Mouse (Mus musculus) CD8-positive naive resting alpha-beta T cell, adult 2 months (primary cell): ENCODE data around the gene Phip.
A peak's percentile ranks its signal among the peaks of the same experiment; 100 is the strongest.

Experiments
- DNase-seq, 2 experiments: peaks; one replicate each; pipeline ENCODE4 v3.0.0; 2022; ENCODE audit warnings: low read depth in 2 of 2, low spot score in 2 of 2

Gene Phip

GRCm38 (mm10) chr9:82975342-82976215 lies at the start of gene Phip:
Gene Phip (minus strand): TSS chr9:82975516.
- DNase-seq = peak; percentile 92 to 93

DNA sequence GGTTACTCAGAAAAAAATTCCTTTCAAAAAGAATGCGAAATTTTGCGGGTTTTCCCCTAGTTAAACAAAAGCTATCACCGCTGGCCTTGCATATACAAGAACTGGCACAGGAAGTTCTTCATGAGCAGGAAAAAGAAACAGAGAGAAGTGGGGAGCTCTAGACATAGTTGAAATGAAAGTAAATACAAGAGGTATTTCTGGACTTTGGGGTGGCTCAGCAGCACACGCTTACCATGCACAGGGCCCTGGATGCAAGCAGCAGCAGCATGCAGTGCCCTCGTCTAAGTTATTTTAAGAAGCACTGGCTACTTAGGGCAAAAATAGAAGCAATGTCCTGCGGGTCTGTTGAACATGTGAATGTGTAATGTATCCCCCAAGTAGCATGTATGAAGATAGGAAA lies 48.4 kb upstream of the Phip start:
- DNase-seq = no peak

DNA sequence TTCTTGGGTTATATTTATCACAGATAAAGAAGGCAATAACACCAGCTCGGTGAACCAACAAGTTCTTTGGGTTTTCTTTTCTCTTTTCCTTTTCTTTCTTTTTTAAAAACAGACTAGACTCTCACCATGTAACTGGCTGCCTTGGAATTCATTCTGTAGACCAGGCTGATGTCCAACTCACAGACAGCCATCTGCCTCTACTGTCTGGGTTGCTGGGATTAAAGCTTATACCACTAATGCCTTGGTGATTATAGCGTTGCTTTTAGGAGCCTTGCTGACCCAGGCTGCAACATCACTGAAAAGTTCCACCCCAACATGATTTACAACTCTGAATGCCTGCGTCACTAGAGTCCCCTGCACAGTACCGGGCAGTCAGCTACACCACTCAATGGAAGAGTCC lies 39.2 kb upstream of the Phip start:
- no peak for DNase-seq

- DNase-seq = no peak
Observed at GRCm38 (mm10) chr9:83008306-83008705, 33.0 kb upstream of the Phip start.

DNA sequence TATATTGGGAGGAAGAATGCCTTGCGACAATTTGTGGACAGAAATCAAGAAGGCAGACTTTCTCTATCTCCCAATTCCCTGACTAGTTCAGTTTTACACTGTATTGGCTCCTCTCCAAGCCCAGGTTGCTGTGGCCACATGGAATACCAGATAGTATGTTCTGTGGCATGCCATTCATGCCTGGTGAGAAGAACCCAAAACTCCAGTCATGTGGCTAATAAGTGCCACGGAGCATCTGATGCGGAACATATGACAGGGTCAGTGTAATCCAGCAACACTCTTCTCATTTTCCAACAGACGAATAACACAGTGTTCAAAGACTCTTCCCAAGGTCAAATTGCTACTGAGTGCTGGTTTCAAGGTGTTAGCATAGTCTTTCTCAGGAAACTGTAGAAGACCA lies 26.0 kb upstream of the Phip start:
- DNase-seq = no peak

- no peak for DNase-seq
Observed at GRCm38 (mm10) chr9:82997765-82998500, 22.6 kb upstream of the Phip start.

GRCm38 (mm10) chr9:82976936-82977335 lies 1.6 kb upstream of the Phip start:
- no peak for DNase-seq

- DNase-seq = no peak
Observed at GRCm38 (mm10) chr9:82976219-82976618, 903 bp upstream of the Phip start.

- no peak for DNase-seq
Observed at GRCm38 (mm10) chr9:82974962-82975341, 364 bp downstream of the Phip start.

DNA sequence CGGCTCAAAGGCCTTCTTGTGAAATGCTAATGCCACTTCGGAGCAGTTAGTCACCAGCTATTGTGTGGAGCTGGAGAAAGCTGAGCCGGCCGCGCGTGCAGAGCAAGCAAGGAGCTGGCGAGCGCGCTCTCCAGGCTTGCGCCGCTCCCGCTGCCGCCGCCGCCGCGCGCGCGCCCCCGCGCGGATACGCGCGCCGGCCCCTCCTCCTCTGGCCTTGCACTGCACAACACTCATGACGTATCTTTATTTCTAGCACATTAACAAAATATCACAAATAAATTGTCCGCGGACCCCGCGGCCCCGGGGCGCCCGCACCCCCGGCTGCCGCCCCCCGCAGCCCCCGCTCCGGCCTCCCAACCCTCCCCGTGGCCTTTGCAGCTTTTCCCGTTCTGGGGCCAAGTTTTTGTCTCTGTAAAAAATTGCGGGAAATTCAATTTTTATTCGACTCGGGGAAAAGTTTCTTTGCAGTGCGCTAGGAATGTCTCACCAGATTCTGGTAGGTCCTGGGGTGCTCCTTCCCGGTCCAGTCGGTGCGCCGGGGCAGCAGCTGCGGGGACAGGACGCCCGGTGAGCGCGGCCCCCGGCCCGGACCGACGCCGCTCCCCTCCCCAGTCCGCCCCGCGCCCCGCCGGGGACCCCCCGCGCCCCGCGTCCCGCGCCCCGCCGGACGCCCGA lies 992 bp downstream of the Phip start:
- peak; percentile 48 to 65 for DNase-seq

- DNase-seq = no peak
Observed at GRCm38 (mm10) chr9:82973321-82973892, 1.9 kb downstream of the Phip start.

- DNase-seq = no peak
Observed at GRCm38 (mm10) chr9:82971433-82971832, 3.9 kb downstream of the Phip start.

GRCm38 (mm10) chr9:82967076-82967621 lies 8.2 kb downstream of the Phip start:
- DNase-seq = no peak

DNA sequence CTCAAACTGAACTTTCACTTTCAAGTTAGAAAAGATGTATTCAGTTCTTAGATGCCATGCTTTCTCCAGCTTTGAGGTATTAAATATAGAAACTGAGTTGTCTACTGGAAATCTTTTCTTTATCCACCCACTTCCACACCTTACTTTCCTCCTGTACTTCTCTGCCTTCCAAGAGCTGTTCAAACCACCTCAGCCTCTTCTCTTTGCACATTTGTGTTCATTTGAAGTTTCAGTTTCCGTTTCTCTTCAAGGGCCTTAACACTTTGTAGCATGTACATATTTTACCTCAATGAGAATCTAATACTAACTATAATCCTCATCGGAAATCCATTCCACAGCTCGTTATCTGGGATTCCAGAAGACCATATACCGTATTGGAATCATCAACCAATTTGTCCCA lies 11.3 kb downstream of the Phip start:
- DNase-seq = no peak

DNA sequence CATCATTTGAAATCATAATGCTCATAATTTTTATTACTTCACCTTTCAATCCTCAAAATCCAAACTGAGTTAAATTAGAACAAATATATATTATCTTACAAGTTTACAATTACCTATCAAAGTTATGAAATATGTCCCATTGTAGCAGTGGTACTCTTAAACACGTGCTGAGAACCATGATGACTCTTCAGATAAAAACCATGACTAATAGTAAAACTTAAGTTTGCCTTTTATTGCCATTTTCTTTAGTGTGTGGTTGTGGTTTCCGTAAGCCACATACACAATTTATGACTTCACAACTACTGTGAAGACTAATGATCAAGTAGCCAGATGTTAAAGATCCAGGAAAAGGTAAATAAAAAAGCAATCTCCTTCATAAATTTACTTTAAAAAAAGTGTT lies 14.0 kb downstream of the Phip start:
- DNase-seq = no peak

- DNase-seq = no peak
Observed at GRCm38 (mm10) chr9:82955267-82955666, 20.0 kb downstream of the Phip start.

DNA sequence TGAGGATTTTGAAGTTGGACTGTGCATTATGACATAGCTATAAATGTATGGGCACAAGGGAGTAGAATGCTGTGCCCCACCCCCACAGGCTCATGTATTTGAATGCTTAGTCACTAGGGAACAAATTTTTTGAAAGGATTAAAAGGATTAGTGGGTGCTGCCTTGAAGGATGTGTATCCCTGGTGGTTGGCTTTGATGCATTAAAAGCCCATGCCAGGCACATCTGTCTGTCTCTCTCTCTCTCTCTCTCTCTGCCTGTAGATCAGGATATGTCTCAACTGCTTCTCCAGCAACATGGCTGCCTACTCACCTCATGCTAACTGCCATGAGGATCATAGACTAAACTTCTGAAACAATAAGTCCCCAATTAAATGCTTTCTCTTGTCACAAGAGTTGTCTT lies 23.0 kb downstream of the Phip start:
- no peak for DNase-seq

DNA sequence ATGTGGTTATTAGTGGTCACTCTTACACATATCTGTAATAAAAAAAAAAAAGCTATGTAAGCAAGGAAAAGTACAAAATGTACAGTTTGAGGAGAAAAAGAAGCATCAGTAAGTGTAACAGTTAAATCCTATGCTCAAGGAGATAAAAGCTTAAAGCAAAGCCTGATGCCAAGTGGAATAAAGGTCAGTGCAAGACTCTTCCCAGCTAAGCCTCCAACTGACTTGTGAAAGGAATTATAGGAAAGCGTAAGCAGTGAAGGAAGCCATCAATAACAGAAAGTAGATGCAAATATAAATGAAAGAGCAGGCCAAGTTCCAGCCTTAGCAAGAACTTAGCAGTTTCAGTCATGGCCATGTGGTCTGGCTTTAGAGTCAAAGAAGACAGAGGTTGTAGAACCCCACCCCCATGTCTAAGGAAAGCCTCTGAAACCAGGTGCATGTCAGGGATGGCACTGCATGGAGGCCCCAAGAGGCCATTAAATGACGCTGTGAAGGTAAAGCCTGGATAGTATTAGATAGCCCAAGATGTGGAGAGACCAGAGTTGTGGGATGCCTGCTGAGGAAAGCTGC lies 23.8 kb downstream of the Phip start:
- no peak for DNase-seq

DNA sequence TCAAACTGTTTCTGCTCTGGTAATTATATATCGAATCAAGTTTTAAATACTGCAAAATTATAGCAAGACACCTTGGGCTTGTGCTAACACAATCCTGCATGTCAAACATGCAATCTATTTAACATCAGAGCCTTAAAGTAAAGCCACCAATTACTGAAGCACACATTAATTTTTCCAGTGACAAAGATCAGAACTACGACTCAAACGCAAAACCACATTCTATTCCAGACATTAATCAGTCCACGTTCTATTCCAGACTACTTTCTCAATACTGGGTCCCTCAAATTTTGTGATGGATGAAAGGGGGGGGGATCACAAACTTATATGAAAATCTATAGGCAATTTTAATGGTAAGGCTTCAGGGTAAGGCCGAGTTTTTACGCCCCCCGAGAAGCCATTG lies 68.1 kb downstream of the Phip start:
- DNase-seq = no peak

DNA sequence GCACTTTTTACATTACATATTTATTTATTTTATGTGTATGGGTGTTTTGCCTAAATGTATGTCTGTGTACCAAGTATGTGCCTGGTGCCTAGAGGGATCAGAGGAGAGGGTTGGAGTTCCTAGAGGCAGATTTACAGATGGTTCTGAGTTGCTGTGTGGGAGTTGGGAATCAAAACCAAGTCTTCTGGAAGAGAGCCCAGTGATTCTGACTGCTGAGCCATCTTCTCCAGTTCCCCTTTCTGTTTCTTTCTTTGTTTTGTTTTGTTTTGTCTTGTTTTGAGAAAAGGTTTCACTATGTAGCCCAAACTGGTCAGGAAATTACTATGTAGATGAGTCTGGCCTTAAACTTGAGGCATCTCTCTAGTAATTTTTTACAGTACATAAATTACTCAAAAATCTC lies 86.7 kb downstream of the Phip start:
- DNase-seq = no peak

- no peak for DNase-seq
Observed at GRCm38 (mm10) chr9:82884177-82884576, 91.1 kb downstream of the Phip start.
